Mouse (Mus musculus): Measurements from ENCODE around the gene Ttc17.

- TF ChIP-seq POLR2A (IDR thresholded peaks at IDR 0.05; ENCODE audit: low read depth, low read length) (no peak), CTCF (IDR thresholded peaks at IDR 0.05; ENCODE audit: extremely low read depth, insufficient read depth, insufficient read length, insufficient replicate concordance) (no peak)
These were observed 1.8 kb downstream of the Ttc17 start for GRCm38 (mm10) chr2:94404512-94405240.
